In genomic region chr1:87001365-87001764, GRCm38 (mm10) we compare ENCODE assay signal across 28 mouse cellular contexts.
A peak's percentile ranks its signal among the peaks of the same experiment; 100 is the strongest.
DNase-seq lines count a peak whose midpoint lies in the region; ATAC-seq lines count a peak whose summit lies in the region.
"Had no signal": no experiment of that assay in that cellular context is flagged by ENCODE, and none has a peak within 500 bp of the region (broad histone marks: within the 10 kb centered on the region; RNA-seq: fewer than 3 reads in every experiment).

No protein-coding gene starts in this region.

- H3K36me3 ChIP-seq in embryonic facial prominence, embryonic 14.5 days (ENCODE audit: control insufficient read depth, insufficient read depth, low read length), result no peaks in the 10 kb centered on the region
- H3K36me3 ChIP-seq in embryonic facial prominence, embryonic 10.5 days (replicated peaks), result peaks cover 10% of the 10 kb centered on the region; the same call in 1 of the 2 replicates
- peaks cover 11% of the 10 kb centered on the region; the same call in 1 of the 2 replicates for H3K36me3 ChIP-seq in hindbrain, embryonic 10.5 days
- no peaks in the 10 kb centered on the region for H3K36me3 ChIP-seq in hindbrain, embryonic 14.5 days (replicated peaks; ENCODE audit: control insufficient read depth, insufficient read depth)
- H3K36me3 ChIP-seq in hindbrain, embryonic 16.5 days (ENCODE audit: control insufficient read depth, insufficient read depth, low read length), result no peaks in the 10 kb centered on the region
- H3K36me3 ChIP-seq: heart, embryonic 12.5 days; liver, embryonic 15.5 days; lung, embryonic 15.5 days; neural tube, embryonic 12.5 days had no signal

- peak; percentile 18 for DNase-seq in embryonic facial prominence, embryonic 14.5 days (ENCODE audit: low spot score)
- DNase-seq in embryonic facial prominence, embryonic 10.5 days (ENCODE audit: low spot score), result no peak
- DNase-seq in hindbrain, embryonic 10.5 days (ENCODE audit: low spot score), result no peak
- no peak for DNase-seq in hindbrain, embryonic 14.5 days (ENCODE audit: low spot score)
- peak; percentile 13 for DNase-seq in 416B (ENCODE audit: low read depth)
- DNase-seq in cerebellum, postnatal 36 days, result no peak
- DNase-seq in cerebellum, adult 8-10 months, result no peak
- DNase-seq: adrenal gland, adult 8-10 months; cerebellum, adult 9-11 months; gastrocnemius, postnatal 25 days; heart, postnatal 4 days; kidney, adult 2 months; kidney, postnatal 36 days; lung, postnatal 36 days; spleen, adult 18-20 months; thymus, postnatal 14 days had no signal

- no peak overlapping the region for H3K4me2 ChIP-seq in embryonic facial prominence, embryonic 14.5 days (ENCODE audit: low read depth, low read length)
- H3K4me2 ChIP-seq in hindbrain, embryonic 14.5 days (replicated peaks), result no peak overlapping the region
- H3K4me2 ChIP-seq in hindbrain, embryonic 16.5 days (ENCODE audit: low read length), result no peak overlapping the region
- H3K4me2 ChIP-seq: heart, embryonic 12.5 days; limb, embryonic 12.5 days; liver, embryonic 15.5 days; lung, embryonic 15.5 days; midbrain, embryonic 11.5 days; neural tube, embryonic 12.5 days had no signal

- H3K27me3 ChIP-seq in embryonic facial prominence, embryonic 14.5 days (replicated peaks; ENCODE audit: control insufficient read depth, insufficient read depth, low read length), result no peaks in the 10 kb centered on the region
- no peaks in the 10 kb centered on the region for H3K27me3 ChIP-seq in embryonic facial prominence, embryonic 10.5 days (replicated peaks; ENCODE audit: low read depth, poor library complexity, severe bottlenecking)
- peaks cover 9% of the 10 kb centered on the region for H3K27me3 ChIP-seq in hindbrain, embryonic 10.5 days (ENCODE audit: insufficient read depth, poor library complexity, severe bottlenecking)
- H3K27me3 ChIP-seq in hindbrain, embryonic 14.5 days (ENCODE audit: control insufficient read depth, insufficient read depth, low read length), result no peaks in the 10 kb centered on the region
- no peaks in the 10 kb centered on the region for H3K27me3 ChIP-seq in hindbrain, embryonic 16.5 days (replicated peaks; ENCODE audit: control insufficient read depth, insufficient read depth, low read length)
- H3K27me3 ChIP-seq: heart, embryonic 12.5 days; limb, embryonic 12.5 days; liver, embryonic 15.5 days; lung, embryonic 15.5 days had no signal

- no peak for ATAC-seq in embryonic facial prominence, embryonic 14.5 days (ENCODE audit: low read depth)
- ATAC-seq in hindbrain, embryonic 14.5 days (ENCODE audit: low FRiP score), result no peak
- no peak for ATAC-seq in hindbrain, embryonic 16.5 days
- ATAC-seq: forebrain, embryonic 14.5 days; midbrain, embryonic 16.5 days had no signal

- 71% methylated on average over 5 of the region's 5 CpGs for WGBS in embryonic facial prominence, embryonic 14.5 days
- 89% methylated on average over 5 of the region's 5 CpGs for WGBS in embryonic facial prominence, embryonic 10.5 days
- 88% methylated on average over 5 of the region's 5 CpGs for WGBS in hindbrain, embryonic 10.5 days
- 70% methylated on average over 5 of the region's 5 CpGs for WGBS in hindbrain, embryonic 14.5 days
- 69% methylated on average over 5 of the region's 5 CpGs for whole genome bisulfite sequencing in hindbrain, embryonic 16.5 days

- no peaks in the 10 kb centered on the region for H3K9me3 ChIP-seq in embryonic facial prominence, embryonic 14.5 days (ENCODE audit: control insufficient read depth, low read length)
- H3K9me3 ChIP-seq in embryonic facial prominence, embryonic 10.5 days, result no peaks in the 10 kb centered on the region
- no peaks in the 10 kb centered on the region for H3K9me3 ChIP-seq in hindbrain, embryonic 10.5 days
- no peaks in the 10 kb centered on the region; the same call in 1 of the 2 replicates for H3K9me3 ChIP-seq in hindbrain, embryonic 14.5 days (ENCODE audit: control insufficient read depth, low read length)
- no peaks in the 10 kb centered on the region for H3K9me3 ChIP-seq in hindbrain, embryonic 16.5 days (ENCODE audit: control insufficient read depth, low read length)
- H3K9me3 ChIP-seq: G1E; heart, embryonic 12.5 days; limb, embryonic 12.5 days; liver, embryonic 15.5 days; lung, embryonic 15.5 days; neural tube, embryonic 12.5 days had no signal

- no peak overlapping the region for H3K27ac ChIP-seq in embryonic facial prominence, embryonic 14.5 days (replicated peaks; ENCODE audit: low read depth, low read length)
- no peak overlapping the region for H3K27ac ChIP-seq in embryonic facial prominence, embryonic 10.5 days (replicated peaks)
- peak overlapping the region; percentile 57; the same call in 1 of the 2 replicates for H3K27ac ChIP-seq in hindbrain, embryonic 10.5 days
- H3K27ac ChIP-seq in hindbrain, embryonic 14.5 days, result no peak overlapping the region
- peak overlapping the region; percentile 6; the same call in 1 of the 2 replicates for H3K27ac ChIP-seq in hindbrain, embryonic 16.5 days (ENCODE audit: low read depth, low read length)
- H3K27ac ChIP-seq: layer of hippocampus, adult 2 months; left cerebral cortex, adult 2 months; limb, embryonic 12.5 days; liver, embryonic 15.5 days; lung, embryonic 15.5 days; neural tube, embryonic 12.5 days had no signal

- H3K4me1 ChIP-seq in embryonic facial prominence, embryonic 14.5 days (ENCODE audit: control insufficient read depth, insufficient read depth, low read length), result no peaks in the 10 kb centered on the region
- H3K4me1 ChIP-seq in embryonic facial prominence, embryonic 10.5 days, result 0 out of 2 replicates have a peak, but pooled peaks cover 5% of the 10 kb centered on the region
- peaks cover 32% of the 10 kb centered on the region for H3K4me1 ChIP-seq in hindbrain, embryonic 10.5 days (replicated peaks)
- no peaks in the 10 kb centered on the region for H3K4me1 ChIP-seq in hindbrain, embryonic 14.5 days (replicated peaks; ENCODE audit: control insufficient read depth, insufficient read depth, low read length)
- H3K4me1 ChIP-seq in hindbrain, embryonic 16.5 days (ENCODE audit: control insufficient read depth, insufficient read depth, low read depth, low read length), result peaks cover 6% of the 10 kb centered on the region; the same call in 1 of the 2 replicates
- H3K4me1 ChIP-seq: limb, embryonic 12.5 days; lung, embryonic 15.5 days had no signal

- H3K9ac ChIP-seq in embryonic facial prominence, embryonic 14.5 days (ENCODE audit: low read depth, low read length), result no peak overlapping the region
- H3K9ac ChIP-seq in hindbrain, embryonic 14.5 days, result no peak overlapping the region
- H3K9ac ChIP-seq in hindbrain, embryonic 16.5 days (ENCODE audit: low read depth, low read length), result no peak overlapping the region
- H3K9ac ChIP-seq: heart, embryonic 12.5 days; limb, embryonic 12.5 days; liver, embryonic 15.5 days; lung, embryonic 15.5 days; neural tube, embryonic 12.5 days had no signal

- H3K4me3 ChIP-seq in embryonic facial prominence, embryonic 14.5 days (ENCODE audit: low read depth, low read length), result no peak overlapping the region
- H3K4me3 ChIP-seq in embryonic facial prominence, embryonic 10.5 days, result no peak overlapping the region
- H3K4me3 ChIP-seq in hindbrain, embryonic 10.5 days, result no peak overlapping the region
- H3K4me3 ChIP-seq in hindbrain, embryonic 14.5 days (replicated peaks; ENCODE audit: low read length), result no peak overlapping the region
- H3K4me3 ChIP-seq in hindbrain, embryonic 16.5 days (ENCODE audit: low read length), result no peak overlapping the region
- H3K4me3 ChIP-seq: heart, embryonic 12.5 days; layer of hippocampus, adult 2 months; left cerebral cortex, adult 2 months; limb, embryonic 12.5 days; liver, embryonic 15.5 days; lung, embryonic 15.5 days; neural tube, embryonic 12.5 days had no signal

Comparison
In these comparisons a context has a peak if more than half of its experiments do, and no peak if none do; other contexts are left out.
1. DNase-seq: peak in embryonic facial prominence, embryonic 14.5 days (single experiment) and 416B (single experiment); none in embryonic facial prominence, embryonic 10.5 days (single experiment), hindbrain, embryonic 10.5 days (single experiment), hindbrain, embryonic 14.5 days (single experiment), cerebellum, postnatal 36 days (0 of 2) and cerebellum, adult 8-10 months (single experiment).
2. H3K27ac ChIP-seq: peak in hindbrain, embryonic 10.5 days (single experiment) and hindbrain, embryonic 16.5 days (single experiment); none in embryonic facial prominence, embryonic 14.5 days (single experiment), embryonic facial prominence, embryonic 10.5 days (single experiment) and hindbrain, embryonic 14.5 days (single experiment).